Mouse (Mus musculus) thymus, postnatal 14 days (tissue): ENCODE data around the gene Prps1l1.

Source experiments
- DNase-seq: peaks from one replicate; pipeline ENCODE4 v3.0.0; 2021

Prps1l1 gene

GRCm38 (mm10) chr12:35027533-35027932, 43.0 kb downstream of the Prps1l1 start:
- no peak for DNase-seq
